Comparison of ENCODE assay signal across 8 mouse cellular contexts in the genomic region with DNA sequence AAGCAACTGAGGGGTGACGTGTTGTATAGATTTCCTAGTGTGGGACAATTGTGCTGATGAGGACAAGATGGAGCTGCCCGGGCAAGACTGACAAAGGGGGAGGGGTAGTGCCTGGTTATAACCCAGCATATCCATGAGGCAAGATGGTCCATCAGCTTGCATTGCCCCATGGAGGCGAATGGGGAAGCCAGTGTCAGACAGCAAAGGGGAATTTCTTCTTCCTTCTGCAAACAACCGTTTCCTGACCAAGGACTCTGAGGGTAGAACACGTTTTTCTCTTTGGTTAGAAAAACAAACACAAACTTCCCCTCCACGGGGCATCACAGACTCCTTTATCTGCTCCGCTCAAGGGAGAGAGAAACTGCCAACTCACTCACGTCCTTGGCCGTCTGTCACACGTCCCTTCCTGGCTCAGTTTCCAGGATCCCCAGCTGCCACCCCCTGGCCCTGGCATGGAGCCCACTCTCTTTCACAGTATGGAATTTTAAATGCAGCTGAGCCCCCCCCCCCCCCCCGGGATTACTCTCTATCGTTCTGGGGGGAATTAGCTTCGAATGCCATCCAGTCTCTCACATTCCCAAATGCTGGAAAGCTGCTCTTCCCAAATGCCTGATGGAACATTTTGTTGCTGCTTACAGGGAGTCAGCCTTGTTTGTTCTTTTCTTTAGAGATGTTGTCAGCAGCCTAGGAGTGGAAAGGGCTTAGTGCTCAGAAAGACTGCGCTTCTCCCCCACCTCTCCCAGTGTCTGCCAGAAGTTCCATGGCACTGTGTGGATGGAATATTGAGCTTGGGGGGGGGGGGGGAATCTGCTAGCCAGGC.
DNase-seq lines count a peak whose midpoint lies in the region; ATAC-seq and TF ChIP-seq lines count a peak whose summit lies in the region.

No protein-coding gene starts in this region.

- ATAC-seq in kidney, postnatal 0 days (replicated peaks; ENCODE audit: low FRiP score, low read depth): 0 out of 2 replicates have a peak, but pooled peaks have one; percentile 17
- peak; percentile 92 for ATAC-seq in forebrain, embryonic 13.5 days
- ATAC-seq in hindbrain, embryonic 15.5 days (ENCODE audit: low FRiP score, low read depth): peak; percentile 86
- peak; percentile 96 for ATAC-seq in liver, embryonic 12.5 days
- peak; percentile 85 for ATAC-seq in midbrain, postnatal 0 days (ENCODE audit: low FRiP score)

- H3K4me3 ChIP-seq in kidney, postnatal 0 days (replicated peaks; ENCODE audit: low read depth, low read length): no peak overlapping the region
- H3K4me3 ChIP-seq in forebrain, embryonic 13.5 days: no peak overlapping the region; the same call in 1 of the 2 replicates
- no peak overlapping the region for H3K4me3 ChIP-seq in hindbrain, embryonic 15.5 days
- peak overlapping the region; percentile 40 for H3K4me3 ChIP-seq in liver, embryonic 12.5 days
- H3K4me3 ChIP-seq in midbrain, postnatal 0 days (ENCODE audit: low read depth, low read length): no peak overlapping the region

- DNase-seq in kidney, postnatal 0 days (ENCODE audit: low spot score): peak; percentile 53
- no peak for DNase-seq in kidney, adult 18-20 months
- peak; percentile 53 for DNase-seq in c-Kit-positive CD71-negative TER-119-negative erythroid progenitor cells, embryonic 14.5 days (ENCODE audit: low read depth)
- DNase-seq in midbrain, postnatal 0 days (ENCODE audit: low spot score): peak; percentile 90
- peak; percentile 29 for DNase-seq in testis, postnatal 14 days (ENCODE audit: low spot score)

- no peak for TF ChIP-seq CTCF in kidney, postnatal 0 days (IDR thresholded peaks at IDR 0.05; ENCODE audit: low read depth)
- TF ChIP-seq CTCF in midbrain, postnatal 0 days (IDR thresholded peaks at IDR 0.05): no peak

- peak overlapping the region; percentile 38 for H3K4me2 ChIP-seq in kidney, postnatal 0 days (ENCODE audit: low read length)
- H3K4me2 ChIP-seq in forebrain, embryonic 13.5 days: peak overlapping the region; percentile 46
- H3K4me2 ChIP-seq in hindbrain, embryonic 15.5 days: peak overlapping the region; percentile 28
- H3K4me2 ChIP-seq in liver, embryonic 12.5 days: peak overlapping the region; percentile 69
- peak overlapping the region; percentile 23; the same call in 1 of the 2 replicates for H3K4me2 ChIP-seq in midbrain, postnatal 0 days (ENCODE audit: low read depth, low read length, poor library complexity, severe bottlenecking)

- WGBS in kidney, postnatal 0 days: 14% methylated on average over 14 of the region's 14 CpGs
- WGBS in forebrain, embryonic 13.5 days: 6% methylated on average over 14 of the region's 14 CpGs
- WGBS in hindbrain, embryonic 15.5 days: 5% methylated on average over 14 of the region's 14 CpGs
- WGBS in liver, embryonic 12.5 days (ENCODE audit: insufficient replicate concordance): 3% methylated on average over 14 of the region's 14 CpGs
- 8% methylated on average over 14 of the region's 14 CpGs for WGBS in midbrain, postnatal 0 days

- 0 out of 2 replicates have a peak, but pooled peaks cover 11% of the 10 kb centered on the region for H3K4me1 ChIP-seq in kidney, postnatal 0 days (replicated peaks; ENCODE audit: insufficient read depth, low read length)
- H3K4me1 ChIP-seq in forebrain, embryonic 13.5 days: peaks cover 62% of the 10 kb centered on the region
- peaks cover 45% of the 10 kb centered on the region for H3K4me1 ChIP-seq in hindbrain, embryonic 15.5 days (replicated peaks)
- H3K4me1 ChIP-seq in liver, embryonic 12.5 days: peaks cover 40% of the 10 kb centered on the region
- peaks cover 4% of the 10 kb centered on the region; the same call in 1 of the 2 replicates for H3K4me1 ChIP-seq in midbrain, postnatal 0 days (ENCODE audit: insufficient read depth, low read length)

- no peaks in the 10 kb centered on the region for H3K9me3 ChIP-seq in kidney, postnatal 0 days (replicated peaks; ENCODE audit: low read length)
- H3K9me3 ChIP-seq in forebrain, embryonic 13.5 days (replicated peaks): no peaks in the 10 kb centered on the region
- H3K9me3 ChIP-seq in hindbrain, embryonic 15.5 days: no peaks in the 10 kb centered on the region
- 0 out of 2 replicates have a peak, but pooled peaks cover 5% of the 10 kb centered on the region for H3K9me3 ChIP-seq in liver, embryonic 12.5 days (replicated peaks)
- H3K9me3 ChIP-seq in midbrain, postnatal 0 days (ENCODE audit: low read length): no peaks in the 10 kb centered on the region

- no peaks in the 10 kb centered on the region for H3K36me3 ChIP-seq in kidney, postnatal 0 days (ENCODE audit: insufficient read depth, low read length)
- H3K36me3 ChIP-seq in forebrain, embryonic 13.5 days (ENCODE audit: poor library complexity, severe bottlenecking): no peaks in the 10 kb centered on the region
- H3K36me3 ChIP-seq in hindbrain, embryonic 15.5 days: no peaks in the 10 kb centered on the region
- no peaks in the 10 kb centered on the region for H3K36me3 ChIP-seq in liver, embryonic 12.5 days
- no peaks in the 10 kb centered on the region for H3K36me3 ChIP-seq in midbrain, postnatal 0 days (ENCODE audit: insufficient read depth, low read length)

- no peak overlapping the region for H3K9ac ChIP-seq in kidney, postnatal 0 days (ENCODE audit: low read depth, low read length)
- no peak overlapping the region for H3K9ac ChIP-seq in forebrain, embryonic 13.5 days
- no peak overlapping the region for H3K9ac ChIP-seq in hindbrain, embryonic 15.5 days
- H3K9ac ChIP-seq in liver, embryonic 12.5 days: peak overlapping the region; percentile 66
- H3K9ac ChIP-seq in midbrain, postnatal 0 days (replicated peaks; ENCODE audit: low read length, poor library complexity, severe bottlenecking): no peak overlapping the region

- H3K27ac ChIP-seq in kidney, postnatal 0 days: no peak overlapping the region
- H3K27ac ChIP-seq in forebrain, embryonic 13.5 days: peak overlapping the region; percentile 94
- H3K27ac ChIP-seq in hindbrain, embryonic 15.5 days (replicated peaks): peak overlapping the region; percentile 79
- peak overlapping the region; percentile 93 for H3K27ac ChIP-seq in liver, embryonic 12.5 days
- H3K27ac ChIP-seq in midbrain, postnatal 0 days (ENCODE audit: low read depth, low read length): peak overlapping the region; percentile 62; the same call in 1 of the 2 replicates

- no peaks in the 10 kb centered on the region for H3K27me3 ChIP-seq in kidney, postnatal 0 days (ENCODE audit: insufficient read depth, low read length)
- no peaks in the 10 kb centered on the region for H3K27me3 ChIP-seq in forebrain, embryonic 13.5 days
- H3K27me3 ChIP-seq in hindbrain, embryonic 15.5 days: no peaks in the 10 kb centered on the region
- no peaks in the 10 kb centered on the region for H3K27me3 ChIP-seq in liver, embryonic 12.5 days (replicated peaks)
- no peaks in the 10 kb centered on the region for H3K27me3 ChIP-seq in midbrain, postnatal 0 days (ENCODE audit: insufficient read depth, low read length)

Comparison
In these comparisons a context has a peak if more than half of its experiments do, and no peak if none do; other contexts are left out.
1. ATAC-seq: peak in every context shown above with its lines; median percentile 96 in liver, embryonic 12.5 days; 92 in forebrain, embryonic 13.5 days; 86 in hindbrain, embryonic 15.5 days; 85 in midbrain, postnatal 0 days; 17 in kidney, postnatal 0 days.